Mouse (Mus musculus) MEL (cell line): ENCODE measurements at regions not wholly inside any gene's neighbourhood (a gene's known extent, or its start where the extent isn't known, plus 50 kb on each side); places are given as distances from the start of the nearest gene placed in this dataset.

Source experiments
- DNase-seq: peaks from one replicate; pipeline ENCODE4 v3.0.0; 2011; ENCODE audit warnings: low read depth, low spot score
- H3K27ac ChIP-seq: 2 replicates; pipeline ENCODE4 v1.5.1; 2012; ENCODE audit warnings: low read depth, mild to moderate bottlenecking, control low read depth, low read length, moderate library complexity; ENCODE audit not compliant: control insufficient read depth
- H3K27me3 ChIP-seq, 2 experiments: fragments of 150-350 bp in 1 of 2; sonication (generic) in 1 of 2; 2 replicates each; pipeline ENCODE4 v1.6.1; 2012; ENCODE audit warnings: low read length in 2 of 2, mild to moderate bottlenecking in 2 of 2, improper control_type of control experiment in 1 of 2, moderate library complexity in 1 of 2; ENCODE audit not compliant: insufficient read depth in 2 of 2, control insufficient read depth in 1 of 2
- H3K36me3 ChIP-seq, 2 experiments: 2 replicates each; pipeline ENCODE4 v1.6.1; 2012 to 2014; ENCODE audit warnings: low read length in 2 of 2, improper control_type of control experiment in 1 of 2, inconsistent platforms in 1 of 2, mild to moderate bottlenecking in 1 of 2; ENCODE audit not compliant: insufficient read depth in 2 of 2, control insufficient read depth in 1 of 2
- H3K4me1 ChIP-seq, 2 experiments: fragments of 150-350 bp in 1 of 2; sonication (generic) in 1 of 2; 2 replicates each; pipeline ENCODE4 v1.6.1; 2012; ENCODE audit warnings: low read length in 2 of 2, improper control_type of control experiment in 1 of 2, mild to moderate bottlenecking in 1 of 2; ENCODE audit not compliant: insufficient read depth in 2 of 2, control insufficient read depth in 1 of 2
- H3K4me3 ChIP-seq, 2 experiments: fragments of 150-350 bp in 1 of 2; sonication (generic) in 1 of 2; 2 replicates each; pipeline ENCODE4 v1.5.1; 2012; ENCODE audit warnings: low read depth in 2 of 2, low read length in 2 of 2, mild to moderate bottlenecking in 2 of 2, moderate library complexity in 2 of 2, control low read depth in 1 of 2, improper control_type of control experiment in 1 of 2; ENCODE audit not compliant: control insufficient read depth in 1 of 2, insufficient read depth in 1 of 2
- H3K79me2 ChIP-seq: 2 replicates; pipeline ENCODE4 v1.6.1; 2012; ENCODE audit warnings: mild to moderate bottlenecking, low read length, moderate library complexity; ENCODE audit not compliant: control insufficient read depth, poor library complexity, insufficient read depth
- H3K9ac ChIP-seq: 2 replicates; pipeline ENCODE4 v1.6.1; 2012; ENCODE audit warnings: low read depth, mild to moderate bottlenecking, control low read depth, low read length, moderate library complexity; ENCODE audit not compliant: control insufficient read depth, poor library complexity, severe bottlenecking
- H3K9me3 ChIP-seq: fragments of 150-350 bp; sonication (generic); replicated peaks from 2 replicates; pipeline ENCODE4 v1.6.1; 2012; ENCODE audit warnings: mild to moderate bottlenecking, low read length, improper control_type of control experiment, moderate library complexity; ENCODE audit not compliant: insufficient read depth
- BHLHE40 ChIP-seq: IDR thresholded peaks from 2 replicates; pipeline ENCODE4 v1.6.1; 2012; ENCODE audit warnings: low read depth, mild to moderate bottlenecking, inconsistent platforms, low read length, improper control_type of control experiment, borderline replicate concordance
- CHD1 ChIP-seq: IDR thresholded peaks from 2 replicates; pipeline ENCODE4 v1.6.1; 2012; ENCODE audit warnings: low read depth, mild to moderate bottlenecking, inconsistent platforms, low read length, improper control_type of control experiment
- CTCF ChIP-seq, 3 experiments: IDR thresholded peaks in 2 of 3; conservative IDR thresholded peaks in 1 of 3; 2 replicates each; pipeline ENCODE4 v1.5.1; 2011 to 2012; ENCODE audit warnings: low read length in 3 of 3, low read depth in 2 of 3, mild to moderate bottlenecking in 2 of 3, improper control_type of control experiment in 1 of 3, inconsistent platforms in 1 of 3, mixed read lengths in 1 of 3, moderate library complexity in 1 of 3; ENCODE audit not compliant: control insufficient read depth in 1 of 3, insufficient read depth in 1 of 3, poor library complexity in 1 of 3, severe bottlenecking in 1 of 3
- EP300 ChIP-seq, 2 experiments: IDR thresholded peaks; 2 replicates each; pipeline ENCODE4 v1.6.1; 2011; ENCODE audit warnings: improper control_type of control experiment in 2 of 2, low read length in 2 of 2, low read depth in 1 of 2, mild to moderate bottlenecking in 1 of 2
- GATA1 ChIP-seq: IDR thresholded peaks from 2 replicates; pipeline ENCODE4 v1.6.1; 2011; ENCODE audit warnings: low read depth, low read length, improper control_type of control experiment
- JUND ChIP-seq: IDR thresholded peaks from 2 replicates; pipeline ENCODE4 v1.6.1; 2011; ENCODE audit warnings: low read depth, mild to moderate bottlenecking, improper control_type of control experiment, low read length
- MAFK ChIP-seq: IDR thresholded peaks from 2 replicates; pipeline ENCODE4 v1.6.1; 2011; ENCODE audit warnings: low read depth, mild to moderate bottlenecking, low read length, improper control_type of control experiment, borderline replicate concordance
- MAX ChIP-seq: IDR thresholded peaks from 2 replicates; pipeline ENCODE4 v1.6.1; 2011; ENCODE audit warnings: low read length, improper control_type of control experiment
- MEF2A ChIP-seq: IDR thresholded peaks from 2 replicates; pipeline ENCODE4 v1.6.1; 2014; ENCODE audit warnings: low read depth, mild to moderate bottlenecking, inconsistent platforms, low read length, improper control_type of control experiment; ENCODE audit not compliant: poor library complexity, insufficient replicate concordance, severe bottlenecking; ENCODE audit errors: extremely low read depth
- MXI1 ChIP-seq: IDR thresholded peaks from 2 replicates; pipeline ENCODE4 v1.6.1; 2011; ENCODE audit warnings: mild to moderate bottlenecking, low read depth, low read length, improper control_type of control experiment
- MYB ChIP-seq: IDR thresholded peaks from 2 replicates; pipeline ENCODE4 v1.6.1; 2011; ENCODE audit warnings: mild to moderate bottlenecking, low read depth, low read length, improper control_type of control experiment
- MYC ChIP-seq: IDR thresholded peaks from 2 replicates; pipeline ENCODE4 v1.6.1; 2011; ENCODE audit warnings: low read depth, mild to moderate bottlenecking, low read length, improper control_type of control experiment, moderate library complexity
- POLR2AphosphoS2 ChIP-seq: IDR thresholded peaks from 2 replicates; pipeline ENCODE4 v1.6.1; 2011; ENCODE audit warnings: low read length, improper control_type of control experiment
- RCOR1 ChIP-seq: IDR thresholded peaks from 2 replicates; pipeline ENCODE4 v1.6.1; 2012; ENCODE audit warnings: low read depth, mild to moderate bottlenecking, inconsistent platforms, low read length, improper control_type of control experiment
- SIN3A ChIP-seq: IDR thresholded peaks from 2 replicates; pipeline ENCODE4 v1.6.1; 2012; ENCODE audit warnings: low read length, improper control_type of control experiment, inconsistent platforms
- UBTF ChIP-seq: IDR thresholded peaks from 2 replicates; pipeline ENCODE4 v1.6.1; 2012; ENCODE audit warnings: low read depth, mild to moderate bottlenecking, inconsistent platforms, low read length, improper control_type of control experiment, moderate library complexity, borderline replicate concordance; ENCODE audit not compliant: insufficient read depth
- ZC3H11A ChIP-seq: IDR thresholded peaks from 2 replicates; pipeline ENCODE4 v1.6.1; 2012; ENCODE audit warnings: low read depth, mild to moderate bottlenecking, inconsistent platforms, low read length, improper control_type of control experiment
- ZMIZ1 ChIP-seq: IDR thresholded peaks from 2 replicates; pipeline ENCODE4 v1.6.1; 2012; ENCODE audit warnings: low read depth, mild to moderate bottlenecking, inconsistent platforms, low read length, improper control_type of control experiment, moderate library complexity
- ZNF384 ChIP-seq: IDR thresholded peaks from 2 replicates; pipeline ENCODE4 v1.6.1; 2012; ENCODE audit warnings: low read depth, mild to moderate bottlenecking, inconsistent platforms, low read length, improper control_type of control experiment

GRCm38 (mm10) chr9:63051631-63052030 is 63.9 kb upstream of the Pias1 start:
- Histone ChIP-seq H3K27me3 (peaks cover 9 to 21% of the 10 kb centered on the region in 2 experiments), H3K79me2 (no peaks in the 10 kb centered on the region), H3K9ac (no peak overlapping the region), H3K36me3 (no peaks in the 10 kb centered on the region), H3K27ac (no peak overlapping the region), H3K9me3 (no peaks in the 10 kb centered on the region), H3K4me1 (no peaks in the 10 kb centered on the region), H3K4me3 (no peak overlapping the region)
- no peak for TF ChIP-seq MYC
- no peak for TF ChIP-seq BHLHE40
- no peak for TF ChIP-seq CTCF (IDR thresholded peaks at IDR 0.05 in 2 of 3, conservative IDR thresholded peaks at IDR 0.05 in 1 of 3; ENCODE audit: control insufficient read depth in 1 of 3, insufficient read depth in 1 of 3, low read depth in 2 of 3, low read length in 3 of 3, poor library complexity in 1 of 3, severe bottlenecking in 1 of 3)
- no peak for TF ChIP-seq UBTF
- TF ChIP-seq MAFK, result no peak
- no peak for TF ChIP-seq GATA1
- TF ChIP-seq SIN3A, result no peak
- TF ChIP-seq MYB, result no peak
- no peak for TF ChIP-seq POLR2AphosphoS2
- TF ChIP-seq EP300 (IDR thresholded peaks at IDR 0.05; ENCODE audit: low read depth in 1 of 2, low read length in 2 of 2), result no peak
- no peak for TF ChIP-seq ZC3H11A
- no peak for TF ChIP-seq ZMIZ1
- TF ChIP-seq MAX, result no peak
- TF ChIP-seq MEF2A, result no peak
- TF ChIP-seq CHD1, result no peak
- TF ChIP-seq MXI1, result no peak
- no peak for DNase-seq

GRCm38 (mm10) chr9:63049290-63049689 is 61.6 kb upstream of the Pias1 start:
- no peak for DNase-seq
- Histone ChIP-seq H3K4me1 (no peaks in the 10 kb centered on the region), H3K4me3 (no peak overlapping the region)
- TF ChIP-seq MYB (no peak), RCOR1 (no peak)
- TF ChIP-seq, all 39 proteins: peak for 0
- Histone ChIP-seq H3K9me3 (no peaks in the 10 kb centered on the region), H3K27ac (no peak overlapping the region), H3K36me3 (no peaks in the 10 kb centered on the region), H3K9ac (no peak overlapping the region), H3K27me3 (peaks cover 11 to 26% of the 10 kb centered on the region in 2 experiments), H3K79me2 (no peaks in the 10 kb centered on the region)

GRCm38 (mm10) chr9:63046981-63047380 is 59.3 kb upstream of the Pias1 start:
- Histone ChIP-seq H3K27ac (no peak overlapping the region), H3K27me3 (peaks cover 11 to 17% of the 10 kb centered on the region in 2 experiments), H3K9me3 (no peaks in the 10 kb centered on the region), H3K36me3 (no peaks in the 10 kb centered on the region), H3K4me3 (no peak overlapping the region), H3K4me1 (no peaks in the 10 kb centered on the region), H3K9ac (no peak overlapping the region), H3K79me2 (no peaks in the 10 kb centered on the region)
- no peak for DNase-seq
- TF ChIP-seq POLR2AphosphoS2 (no peak), SIN3A (no peak), JUND (no peak), CHD1 (no peak), RCOR1 (no peak), ZC3H11A (no peak), ZNF384 (no peak)
